ENCODE assay signal across 20 mouse cellular contexts in the genomic region with DNA sequence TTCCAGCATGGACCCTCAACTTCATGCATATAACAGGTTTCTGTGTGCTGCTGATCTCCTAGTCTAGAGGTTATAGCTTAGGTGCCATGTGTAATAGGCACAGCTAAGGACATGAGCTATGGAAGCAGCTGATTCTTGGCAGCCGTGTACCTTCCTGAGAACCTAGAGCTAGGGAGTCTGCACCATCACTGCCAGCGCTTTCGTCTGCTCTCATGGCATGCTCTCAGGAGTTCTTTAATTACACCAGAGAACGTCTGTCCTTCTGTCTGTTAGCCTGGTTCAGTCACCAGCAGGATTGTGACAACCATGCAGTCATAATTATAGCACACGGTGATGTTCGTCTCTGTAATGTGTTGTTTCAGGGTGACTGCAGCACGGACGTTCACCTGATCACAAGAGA. TPM values are rescaled to one million over a fixed set of nuclear protein-coding genes. Genes with fewer than 3 reads are reported as not detected.
DNase-seq lines count a peak whose midpoint lies in the region; ATAC-seq and TF ChIP-seq lines count a peak whose summit lies in the region.
"Had no signal": no experiment of that assay in that cellular context is flagged by ENCODE, and none has a peak within 500 bp of the region (broad histone marks: within the 10 kb centered on the region; RNA-seq: fewer than 3 reads in every experiment).

No protein-coding gene starts in this region.

- H3K4me1 ChIP-seq in forebrain, postnatal 0 days (ENCODE audit: insufficient read depth): no peaks in the 10 kb centered on the region
- H3K4me1 ChIP-seq in forebrain, embryonic 12.5 days: no peaks in the 10 kb centered on the region
- H3K4me1 ChIP-seq: embryonic facial prominence, embryonic 15.5 days; heart, embryonic 10.5 days; hindbrain, embryonic 13.5 days had no signal

- peak; percentile 62 for DNase-seq in forebrain, postnatal 0 days
- peak; percentile 11 for DNase-seq in layer of hippocampus, adult 11-12 months (ENCODE audit: low spot score)
- DNase-seq in layer of hippocampus, postnatal 25 days (ENCODE audit: extremely low spot score in 1 of 2, low spot score in 1 of 2): no peak
- DNase-seq in right cerebral cortex, postnatal 4 days: peak; percentile 21
- no peak for DNase-seq in right cerebral cortex, postnatal 14 days
- DNase-seq: adrenal gland, postnatal 14 days; cerebellum, adult 2 months; cerebellum, postnatal 10 days; embryo, embryonic 11 days; gastrocnemius, postnatal 36 days; heart, adult 18-20 months; heart, postnatal 10 days had no signal

- no peak overlapping the region for H3K4me2 ChIP-seq in forebrain, postnatal 0 days (ENCODE audit: low read depth)
- no peak overlapping the region for H3K4me2 ChIP-seq in forebrain, embryonic 12.5 days
- H3K4me2 ChIP-seq: embryonic facial prominence, embryonic 15.5 days; hindbrain, embryonic 13.5 days had no signal

- peaks cover 33% of the 10 kb centered on the region for H3K36me3 ChIP-seq in forebrain, postnatal 0 days (ENCODE audit: insufficient read depth)
- peaks cover 88% of the 10 kb centered on the region for H3K36me3 ChIP-seq in forebrain, embryonic 12.5 days (replicated peaks)

- WGBS in forebrain, postnatal 0 days: 82% methylated on average over 8 of the region's 8 CpGs
- WGBS in forebrain, embryonic 12.5 days: 94% methylated on average over 8 of the region's 8 CpGs

- peak; percentile 50 for ATAC-seq in forebrain, postnatal 0 days
- ATAC-seq in forebrain, embryonic 12.5 days (ENCODE audit: low FRiP score): no peak
- no peak for ATAC-seq in erythroblast, adult 5-6 weeks (replicated peaks; ENCODE audit: low FRiP score, poor library complexity, severe bottlenecking)
- ATAC-seq: activated CD4-positive, CD25-positive, alpha-beta regulatory T cell, adult 4 months; hindbrain, postnatal 0 days; Patski had no signal

- no peak overlapping the region for H3K9ac ChIP-seq in forebrain, postnatal 0 days
- H3K9ac ChIP-seq in forebrain, embryonic 12.5 days: no peak overlapping the region
- H3K9ac ChIP-seq: embryonic facial prominence, embryonic 15.5 days; hindbrain, embryonic 13.5 days had no signal

- TF ChIP-seq CTCF in forebrain, postnatal 0 days (IDR thresholded peaks at IDR 0.05; ENCODE audit: low read depth): no peak

- H3K27ac ChIP-seq in forebrain, postnatal 0 days (ENCODE audit: low read depth, low read length): peak overlapping the region; percentile 73
- no peak overlapping the region for H3K27ac ChIP-seq in forebrain, embryonic 12.5 days
- H3K27ac ChIP-seq: embryonic facial prominence, embryonic 15.5 days; heart, embryonic 10.5 days; hindbrain, embryonic 13.5 days; hindbrain, postnatal 0 days had no signal

- H3K27me3 ChIP-seq in forebrain, postnatal 0 days (ENCODE audit: insufficient read depth, low read length): no peaks in the 10 kb centered on the region
- no peaks in the 10 kb centered on the region for H3K27me3 ChIP-seq in forebrain, embryonic 12.5 days
- H3K27me3 ChIP-seq: embryonic facial prominence, embryonic 15.5 days; hindbrain, embryonic 13.5 days; Patski had no signal

- no peak overlapping the region for H3K4me3 ChIP-seq in forebrain, postnatal 0 days (ENCODE audit: low read depth, low read length)
- no peak overlapping the region for H3K4me3 ChIP-seq in forebrain, embryonic 12.5 days (replicated peaks)
- H3K4me3 ChIP-seq: embryonic facial prominence, embryonic 15.5 days; heart, embryonic 10.5 days; hindbrain, embryonic 13.5 days had no signal

- no peaks in the 10 kb centered on the region for H3K9me3 ChIP-seq in forebrain, postnatal 0 days (ENCODE audit: low read length)
- no peaks in the 10 kb centered on the region for H3K9me3 ChIP-seq in forebrain, embryonic 12.5 days
- H3K9me3 ChIP-seq: embryonic facial prominence, embryonic 15.5 days; hindbrain, embryonic 13.5 days had no signal

RNA-seq across cellular contexts. Expression of a gene that starts 26.8 kb away (rescaled TPM):
- total RNA-seq in forebrain, postnatal 0 days (2014; rRNA removed): 6.2 and 8.3 TPM in 2 replicates
- polyA plus RNA-seq in forebrain, postnatal 0 days (2015; fragmentation: Nextera tagmentation; extraction: Ambion mirVana): 1.6 and 2.8 TPM in 2 replicates
- polyA plus RNA-seq in forebrain, embryonic 12.5 days (2016; fragmentation: Nextera tagmentation; extraction: Ambion mirVana): 10.9 and 11.3 TPM in 2 replicates
- 1 to 10 TPM; 5.3 to 7.6 TPM for total RNA-seq in layer of hippocampus, postnatal 25 days (2021)
- total RNA-seq in erythroblast, adult 5-6 weeks (2015; ENCODE audit: low replicate concordance): 4.0 and 9.4 TPM in 2 replicates
- 13.7 and 15.8 TPM in 2 replicates for total RNA-seq in erythroblast, adult 5-6 weeks (2017; ENCODE audit: low replicate concordance)

RNA-seq across cellular contexts. Expression of a gene that starts 41.0 kb away (rescaled TPM):
- 86.2 and 87.4 TPM in 2 replicates for total RNA-seq in forebrain, postnatal 0 days (2014; rRNA removed)
- polyA plus RNA-seq in forebrain, postnatal 0 days (2015; fragmentation: Nextera tagmentation; extraction: Ambion mirVana): 47.6 and 63.6 TPM in 2 replicates
- polyA plus RNA-seq in forebrain, embryonic 12.5 days (2016; fragmentation: Nextera tagmentation; extraction: Ambion mirVana): 78.6 and 83.5 TPM in 2 replicates
- total RNA-seq in layer of hippocampus, postnatal 25 days (2021): 10 to 100 TPM; 86.4 to 94.5 TPM
- 10.0 and 18.1 TPM in 2 replicates for total RNA-seq in erythroblast, adult 5-6 weeks (2015; ENCODE audit: low replicate concordance)
- total RNA-seq in erythroblast, adult 5-6 weeks (2017; ENCODE audit: low replicate concordance): 18.9 and 23.7 TPM in 2 replicates

Comparison
In these comparisons a context has a peak if more than half of its experiments do, and no peak if none do; other contexts are left out.
1. DNase-seq: peak in forebrain, postnatal 0 days (single experiment), layer of hippocampus, adult 11-12 months (single experiment) and right cerebral cortex, postnatal 4 days (single experiment); none in layer of hippocampus, postnatal 25 days (0 of 2) and right cerebral cortex, postnatal 14 days (single experiment).